Mouse (Mus musculus): ENCODE measurements around the gene Stmnd1. TPM values are rescaled to one million over a fixed set of nuclear protein-coding genes. Genes with fewer than 3 reads are reported as not detected.
"Not testable (repeated sequence)": the region's sequence is repeated elsewhere in the genome, so short reads cannot be mapped to it uniquely, and the experiment has no call there.

Gene Stmnd1
- polyA plus RNA-seq (2016; fragmentation: Nextera tagmentation; extraction: Ambion mirVana): 0.11 TPM in 1 of 2 replicates, not detected in the other

- 5% methylated on average over 8 of the region's 8 CpGs for WGBS
- peak; percentile 35 for DNase-seq (ENCODE audit: low spot score)
- peaks cover 30% of the 10 kb centered on the region for H3K4me1 ChIP-seq (replicated peaks)
- no peaks in the 10 kb centered on the region; the same call in 1 of the 2 replicates for H3K27me3 ChIP-seq (ENCODE audit: insufficient read depth, poor library complexity, severe bottlenecking)
- H3K4me3 ChIP-seq: peak within 1 kb of the TSS; percentile 45
- no peaks in the 10 kb centered on the region for H3K9me3 ChIP-seq
- H3K27ac ChIP-seq: peak within 1 kb of the TSS; percentile 73
- no peaks in the 10 kb centered on the region for H3K36me3 ChIP-seq
These were observed at the start of gene Stmnd1 for GRCm38 (mm10) chr13:46273453-46274110. Stmnd1 (plus strand) TSS chr13:46273721.

- H3K4me3 ChIP-seq: no peak overlapping the region
- H3K9me3 ChIP-seq: 0 out of 2 replicates have a peak, but pooled peaks cover 3% of the 10 kb centered on the region
- no peaks in the 10 kb centered on the region for H3K36me3 ChIP-seq
- DNase-seq (ENCODE audit: low spot score): no peak
- no peak overlapping the region for H3K27ac ChIP-seq
- peaks cover 7% of the 10 kb centered on the region for H3K4me1 ChIP-seq (replicated peaks)
- 57% methylated on average over 2 of the region's 2 CpGs for whole genome bisulfite sequencing
- H3K27me3 ChIP-seq (ENCODE audit: insufficient read depth, poor library complexity, severe bottlenecking): no peaks in the 10 kb centered on the region
These were observed 46.6 kb upstream of the Stmnd1 start for GRCm38 (mm10) chr13:46226956-46227355.

GRCm38 (mm10) chr13:46227486-46227885, 46.0 kb upstream of the Stmnd1 start:
- H3K27ac ChIP-seq: no peak overlapping the region
- no peaks in the 10 kb centered on the region for H3K27me3 ChIP-seq (ENCODE audit: insufficient read depth, poor library complexity, severe bottlenecking)
- WGBS: 83% methylated on average over 4 of the region's 4 CpGs
- 0 out of 2 replicates have a peak, but pooled peaks cover 3% of the 10 kb centered on the region for H3K9me3 ChIP-seq
- H3K4me3 ChIP-seq: no peak overlapping the region
- no peak for DNase-seq (ENCODE audit: low spot score)
- H3K36me3 ChIP-seq: no peaks in the 10 kb centered on the region
- peaks cover 7% of the 10 kb centered on the region for H3K4me1 ChIP-seq (replicated peaks)

GRCm38 (mm10) chr13:46228750-46229149, 44.8 kb upstream of the Stmnd1 start:
- not testable (repeated sequence) for DNase-seq (ENCODE audit: low spot score); H3K4me3 ChIP-seq; H3K36me3 ChIP-seq; H3K4me1 ChIP-seq (replicated peaks); H3K9me3 ChIP-seq; H3K27me3 ChIP-seq (ENCODE audit: insufficient read depth, poor library complexity, severe bottlenecking); H3K27ac ChIP-seq
- WGBS: 86% methylated on average over 1 of the region's 1 CpGs

- H3K27me3 ChIP-seq (ENCODE audit: insufficient read depth, poor library complexity, severe bottlenecking): no peaks in the 10 kb centered on the region
- DNase-seq (ENCODE audit: low spot score): no peak
- H3K9me3 ChIP-seq: 0 out of 2 replicates have a peak, but pooled peaks cover 3% of the 10 kb centered on the region
- no peak overlapping the region for H3K4me3 ChIP-seq
- WGBS: 88% methylated on average over 5 of the region's 5 CpGs
- H3K4me1 ChIP-seq (replicated peaks): peaks cover 7% of the 10 kb centered on the region
- no peaks in the 10 kb centered on the region for H3K36me3 ChIP-seq
- H3K27ac ChIP-seq: no peak overlapping the region
These were observed 41.9 kb upstream of the Stmnd1 start for GRCm38 (mm10) chr13:46231514-46232085.

GRCm38 (mm10) chr13:46237723-46238349, 35.7 kb upstream of the Stmnd1 start:
- Histone ChIP-seq H3K9me3 (no peaks in the 10 kb centered on the region), H3K4me1 (replicated peaks) (no peaks in the 10 kb centered on the region; the same call in 1 of the 2 replicates), H3K36me3 (no peaks in the 10 kb centered on the region), H3K27me3 (ENCODE audit: insufficient read depth, poor library complexity, severe bottlenecking) (no peaks in the 10 kb centered on the region), H3K27ac (no peak overlapping the region), H3K4me3 (no peak overlapping the region)
- WGBS: 79% methylated on average over 7 of the region's 7 CpGs
- no peak for DNase-seq (ENCODE audit: low spot score)

- H3K27me3 ChIP-seq (ENCODE audit: insufficient read depth, poor library complexity, severe bottlenecking): no peaks in the 10 kb centered on the region
- no peaks in the 10 kb centered on the region; the same call in 1 of the 2 replicates for H3K4me1 ChIP-seq (replicated peaks)
- no peaks in the 10 kb centered on the region for H3K9me3 ChIP-seq
- H3K4me3 ChIP-seq: no peak overlapping the region
- H3K36me3 ChIP-seq: no peaks in the 10 kb centered on the region
- H3K27ac ChIP-seq: no peak overlapping the region
- 90% methylated on average over 7 of the region's 7 CpGs for WGBS
- DNase-seq (ENCODE audit: low spot score): no peak
These were observed 34.7 kb upstream of the Stmnd1 start for GRCm38 (mm10) chr13:46238796-46239195.

- Histone ChIP-seq H3K36me3 (no peaks in the 10 kb centered on the region), H3K9me3 (no peaks in the 10 kb centered on the region), H3K27ac (no peak overlapping the region), H3K4me1 (replicated peaks) (no peaks in the 10 kb centered on the region; the same call in 1 of the 2 replicates), H3K4me3 (no peak overlapping the region), H3K27me3 (ENCODE audit: insufficient read depth, poor library complexity, severe bottlenecking) (no peaks in the 10 kb centered on the region)
- 70% methylated on average over 9 of the region's 9 CpGs for WGBS
- no peak for DNase-seq (ENCODE audit: low spot score)
These were observed 31.9 kb upstream of the Stmnd1 start for GRCm38 (mm10) chr13:46241391-46242188.

- no peaks in the 10 kb centered on the region for H3K27me3 ChIP-seq (ENCODE audit: insufficient read depth, poor library complexity, severe bottlenecking)
- H3K36me3 ChIP-seq: no peaks in the 10 kb centered on the region
- no peak overlapping the region for H3K27ac ChIP-seq
- 88% methylated on average over 3 of the region's 3 CpGs for whole genome bisulfite sequencing
- DNase-seq (ENCODE audit: low spot score): no peak
- no peaks in the 10 kb centered on the region for H3K9me3 ChIP-seq
- no peaks in the 10 kb centered on the region for H3K4me1 ChIP-seq (replicated peaks)
- no peak overlapping the region for H3K4me3 ChIP-seq
These were observed 19.8 kb upstream of the Stmnd1 start for GRCm38 (mm10) chr13:46253753-46254152.

GRCm38 (mm10) chr13:46254171-46254570, 19.4 kb upstream of the Stmnd1 start:
- H3K9me3 ChIP-seq: no peaks in the 10 kb centered on the region
- no peak overlapping the region for H3K27ac ChIP-seq
- no peaks in the 10 kb centered on the region for H3K4me1 ChIP-seq (replicated peaks)
- no peak overlapping the region for H3K4me3 ChIP-seq
- WGBS: 95% methylated on average over 5 of the region's 5 CpGs
- DNase-seq (ENCODE audit: low spot score): no peak
- no peaks in the 10 kb centered on the region for H3K36me3 ChIP-seq
- no peaks in the 10 kb centered on the region for H3K27me3 ChIP-seq (ENCODE audit: insufficient read depth, poor library complexity, severe bottlenecking)

- Histone ChIP-seq H3K4me3 (no peak overlapping the region), H3K36me3 (no peaks in the 10 kb centered on the region), H3K4me1 (replicated peaks) (no peaks in the 10 kb centered on the region), H3K27me3 (ENCODE audit: insufficient read depth, poor library complexity, severe bottlenecking) (no peaks in the 10 kb centered on the region), H3K27ac (no peak overlapping the region), H3K9me3 (no peaks in the 10 kb centered on the region)
- DNase-seq (ENCODE audit: low spot score): no peak
- 77% methylated on average over 6 of the region's 6 CpGs for WGBS
These were observed 17.9 kb upstream of the Stmnd1 start for GRCm38 (mm10) chr13:46255616-46256015.

- no peaks in the 10 kb centered on the region for H3K36me3 ChIP-seq
- H3K9me3 ChIP-seq: no peaks in the 10 kb centered on the region
- no peaks in the 10 kb centered on the region for H3K27me3 ChIP-seq (ENCODE audit: insufficient read depth, poor library complexity, severe bottlenecking)
- WGBS: 5% methylated on average over 4 of the region's 4 CpGs
- peak; percentile 72 for DNase-seq (ENCODE audit: low spot score)
- no peak overlapping the region for H3K4me3 ChIP-seq
- H3K4me1 ChIP-seq (replicated peaks): no peaks in the 10 kb centered on the region
- H3K27ac ChIP-seq: no peak overlapping the region
These were observed 15.7 kb upstream of the Stmnd1 start for GRCm38 (mm10) chr13:46257847-46258246.

All from hindbrain, embryonic 10.5 days (tissue).